Mouse (Mus musculus): ENCODE measurements around the gene Leprot. TPM values are rescaled to one million over a fixed set of nuclear protein-coding genes. Genes with fewer than 3 reads are reported as not detected.

Gene Leprot
- polyA plus RNA-seq, 1 experiment from 2014 or later = 80.5 TPM

DNA sequence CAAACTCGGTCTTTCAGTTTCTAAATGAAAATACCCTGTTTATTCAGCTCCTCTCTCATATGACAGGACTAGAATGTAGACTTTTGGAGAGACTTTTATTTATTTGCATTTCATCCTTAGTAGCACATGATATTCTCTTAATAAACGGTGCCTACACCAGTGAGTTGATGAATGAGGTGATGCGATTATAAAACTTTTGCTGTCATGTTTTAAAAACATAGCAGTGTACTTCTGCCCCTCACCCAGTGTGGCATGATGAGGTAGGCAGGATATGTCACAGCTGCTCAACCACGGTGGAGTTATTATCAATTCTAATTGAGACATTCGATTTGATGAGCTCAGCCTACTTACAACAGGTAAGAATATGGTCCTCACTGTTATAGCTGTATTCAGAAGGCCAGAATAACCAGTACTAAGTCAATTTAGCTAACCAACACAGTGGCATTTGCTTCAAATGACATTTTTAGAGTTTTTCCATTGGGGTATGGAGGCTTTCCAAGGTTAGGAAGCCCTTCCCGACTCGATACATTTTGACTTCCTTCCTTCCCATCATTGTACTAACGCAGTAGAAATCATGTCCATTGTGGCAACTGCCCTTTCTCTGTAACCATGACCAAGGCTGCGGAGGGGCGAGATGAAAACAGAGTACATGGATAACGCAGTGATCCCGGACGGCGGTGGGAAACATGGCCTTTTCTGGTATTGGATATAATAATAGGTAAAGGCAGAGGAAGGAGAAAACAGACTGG is 53.5 kb downstream of the Leprot start:
- Histone ChIP-seq H3K9ac (no peak overlapping the region), H3K9me3 (replicated peaks) (no peaks in the 10 kb centered on the region), H3K27ac (no peak overlapping the region), H3K4me1 (no peaks in the 10 kb centered on the region), H3K4me3 (no peak overlapping the region), H3K36me3 (no peaks in the 10 kb centered on the region), H3K4me2 (replicated peaks) (no peak overlapping the region), H3K27me3 (no peaks in the 10 kb centered on the region)
- ATAC-seq (ENCODE audit: low FRiP score) = no peak
- WGBS = 93% methylated on average over 14 of the region's 14 CpGs

GRCm38 (mm10) chr4:101705325-101705724 is 57.8 kb downstream of the Leprot start:
- no peaks in the 10 kb centered on the region for H3K36me3 ChIP-seq
- no peak overlapping the region for H3K27ac ChIP-seq
- no peaks in the 10 kb centered on the region for H3K9me3 ChIP-seq (replicated peaks)
- no peak overlapping the region for H3K4me3 ChIP-seq
- no peak overlapping the region for H3K9ac ChIP-seq
- H3K27me3 ChIP-seq = no peaks in the 10 kb centered on the region
- H3K4me2 ChIP-seq (replicated peaks) = no peak overlapping the region
- WGBS = 82% methylated on average over 9 of the region's 9 CpGs
- ATAC-seq (ENCODE audit: low FRiP score) = no peak
- no peaks in the 10 kb centered on the region for H3K4me1 ChIP-seq

DNA sequence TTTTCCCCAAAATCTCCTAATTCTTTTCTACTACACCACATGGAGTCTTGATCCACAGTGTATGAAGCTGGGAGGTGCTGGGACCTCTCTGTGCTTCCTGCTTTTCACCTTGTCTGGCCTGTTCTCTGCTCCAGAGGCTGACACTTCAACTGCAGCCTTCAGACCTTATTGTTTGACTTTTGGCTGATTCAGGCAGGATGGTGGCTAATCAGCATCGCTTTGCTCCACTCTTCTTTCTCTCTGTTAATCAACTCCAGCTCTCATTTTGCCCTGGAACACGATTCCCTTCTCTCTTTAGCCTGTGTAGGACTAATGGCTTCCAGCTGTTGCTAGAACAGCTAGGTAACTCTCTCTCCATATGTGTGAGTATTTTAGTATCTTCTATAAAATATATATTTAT is 59.7 kb downstream of the Leprot start:
- Histone ChIP-seq H3K27me3 (no peaks in the 10 kb centered on the region), H3K9me3 (replicated peaks) (no peaks in the 10 kb centered on the region), H3K4me1 (no peaks in the 10 kb centered on the region), H3K9ac (no peak overlapping the region), H3K27ac (no peak overlapping the region), H3K36me3 (no peaks in the 10 kb centered on the region), H3K4me2 (replicated peaks) (no peak overlapping the region), H3K4me3 (no peak overlapping the region)
- no peak for ATAC-seq (ENCODE audit: low FRiP score)
- WGBS = 53% methylated on average over 2 of the region's 2 CpGs

- ATAC-seq (ENCODE audit: low FRiP score) = no peak
- 69% methylated on average over 3 of the region's 3 CpGs for WGBS
- H3K27me3 ChIP-seq = no peaks in the 10 kb centered on the region
Observed at GRCm38 (mm10) chr4:101707953-101708352, 60.4 kb downstream of the Leprot start.

More at GRCm38 (mm10) chr4:101707953-101708352, 60.4 kb downstream of the Leprot start:
- Histone ChIP-seq H3K4me1 (no peaks in the 10 kb centered on the region), H3K27ac (no peak overlapping the region), H3K4me2 (replicated peaks) (no peak overlapping the region), H3K36me3 (no peaks in the 10 kb centered on the region), H3K4me3 (no peak overlapping the region), H3K9me3 (replicated peaks) (no peaks in the 10 kb centered on the region), H3K9ac (no peak overlapping the region)

Other genes starting within 250 kb of the Leprot start
- 11.5 and 13.9 TPM in 2 replicates for gene Ak4, start 228.4 kb upstream of the Leprot start, polyA plus RNA-seq (2016; fragmentation: Nextera tagmentation; extraction: Ambion mirVana)
- 15.3 and 17.9 TPM in 2 replicates for gene Dnajc6, start 151.1 kb upstream of the Leprot start, polyA plus RNA-seq (2016; fragmentation: Nextera tagmentation; extraction: Ambion mirVana)
- gene Lepr, start 69.7 kb downstream of the Leprot start, polyA plus RNA-seq (2016; fragmentation: Nextera tagmentation; extraction: Ambion mirVana) = 7.8 and 9.7 TPM in 2 replicates
- not detected in 2 replicates for gene B020004J07Rik, start 196.3 kb downstream of the Leprot start, polyA plus RNA-seq (2016; fragmentation: Nextera tagmentation; extraction: Ambion mirVana)
- not detected in 2 replicates for gene C130073F10Rik, start 246.1 kb downstream of the Leprot start, polyA plus RNA-seq (2016; fragmentation: Nextera tagmentation; extraction: Ambion mirVana)

Measured in hindbrain, embryonic 12.5 days (tissue).